Mouse (Mus musculus) neural tube, embryonic 11.5 days (tissue): ENCODE results near the gene Ascc1. TPM values are rescaled to one million over a fixed set of nuclear protein-coding genes. Genes with fewer than 3 reads are reported as not detected.
"Not testable (repeated sequence)": the region's sequence is repeated elsewhere in the genome, so short reads cannot be mapped to it uniquely, and the experiment has no call there.

Experiments used
- ATAC-seq: fragments of 200-750 bp; cut with Nextera tagmentation; 2 replicates; pipeline ENCODE4 v1.8.0; 2017; ENCODE audit warnings: moderate number of reproducible peaks, mild to moderate bottlenecking, moderate TSS enrichment, moderate library complexity; ENCODE audit not compliant: insufficient read depth, low FRiP score, low TSS enrichment
- DNase-seq: peaks from one replicate; pipeline ENCODE4 v3.0.0-alpha.2; 2015; ENCODE audit warnings: low spot score
- H3K27ac ChIP-seq: fragments of 300-500 bp; sonication (generic); 2 replicates; pipeline ENCODE4 v1.5.1; 2014; ENCODE audit warnings: low read depth, mild to moderate bottlenecking, low read length
- H3K27me3 ChIP-seq: fragments of 300-500 bp; sonication (generic); 2 replicates; pipeline ENCODE4 v1.6.1; 2014; ENCODE audit warnings: mild to moderate bottlenecking, low read length, mixed read lengths; ENCODE audit not compliant: control insufficient read depth, insufficient read depth
- H3K36me3 ChIP-seq: fragments of 300-500 bp; sonication (generic); 2 replicates; pipeline ENCODE4 v1.6.1; 2014; ENCODE audit warnings: mild to moderate bottlenecking, low read length, moderate library complexity, mixed read lengths; ENCODE audit not compliant: control insufficient read depth, insufficient read depth
- H3K4me1 ChIP-seq: fragments of 300-500 bp; sonication (generic); 2 replicates; pipeline ENCODE4 v1.6.1; 2014; ENCODE audit warnings: low read length, mixed read lengths; ENCODE audit not compliant: control insufficient read depth, insufficient read depth
- H3K4me2 ChIP-seq: fragments of 300-500 bp; sonication (generic); 2 replicates; pipeline ENCODE4 v1.6.1; 2014; ENCODE audit warnings: low read depth, mild to moderate bottlenecking, moderate library complexity
- H3K4me3 ChIP-seq: fragments of 300-500 bp; sonication (generic); 2 replicates; pipeline ENCODE4 v1.5.1; 2014; ENCODE audit warnings: low read depth, low read length
- H3K9ac ChIP-seq: fragments of 300-500 bp; sonication (generic); 2 replicates; pipeline ENCODE4 v1.6.1; 2014; ENCODE audit warnings: mild to moderate bottlenecking, low read length
- H3K9me3 ChIP-seq: fragments of 300-500 bp; sonication (generic); 2 replicates; pipeline ENCODE4 v1.6.1; 2016; ENCODE audit warnings: low read length; ENCODE audit not compliant: control insufficient read depth
- WGBS: fragments of 180-500 bp; shearing (Covaris S2); extraction: QIAGEN DNeasy Blood & Tissue Kit; methylation state at CpG from one replicate; pipeline ENCODE4 v1.1.7; 2014; 5-methylcytosine and 5-hydroxymethylcytosine counted together
- polyA plus RNA-seq: library from polyadenylated mRNA; unstranded; fragments of >200 nt; fragmentation: Nextera tagmentation; extraction: Ambion mirVana; gene quantifications from 2 replicates; pipeline ENCODE4 v1.2.1, GENCODE M21; 2014

Gene Ascc1
- polyA plus RNA-seq, 1 experiment from 2014 or later = 34.9 TPM

DNA sequence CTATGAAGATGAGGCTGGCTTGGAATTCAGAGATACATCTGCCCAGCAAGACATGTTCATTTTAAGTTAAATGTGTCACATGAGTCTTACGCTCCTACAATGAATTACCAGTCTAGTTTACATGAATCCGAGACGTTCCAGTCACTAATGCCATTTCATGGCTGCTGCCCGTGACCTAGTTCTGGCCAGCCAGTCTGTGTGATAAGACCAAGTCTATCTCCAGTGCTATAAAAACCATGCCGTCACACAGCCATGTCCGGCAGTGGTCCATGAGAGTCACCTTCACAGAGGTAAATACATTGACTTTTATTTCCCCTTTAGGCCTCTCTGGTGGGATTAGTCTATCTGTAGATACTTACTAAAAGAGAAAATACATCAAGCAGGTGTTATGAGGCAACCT lies 6.7 kb upstream of the Ascc1 start:
- H3K9ac ChIP-seq = no peak overlapping the region
- 97% methylated on average over 6 of the region's 6 CpGs for WGBS
- ATAC-seq = no peak
- no peaks in the 10 kb centered on the region for H3K9me3 ChIP-seq
- H3K36me3 ChIP-seq = no peaks in the 10 kb centered on the region
- no peak overlapping the region for H3K4me3 ChIP-seq
- H3K27me3 ChIP-seq = no peaks in the 10 kb centered on the region
- no peaks in the 10 kb centered on the region for H3K4me1 ChIP-seq
- no peak overlapping the region for H3K27ac ChIP-seq
- DNase-seq = no peak
- H3K4me2 ChIP-seq = no peak overlapping the region

DNA sequence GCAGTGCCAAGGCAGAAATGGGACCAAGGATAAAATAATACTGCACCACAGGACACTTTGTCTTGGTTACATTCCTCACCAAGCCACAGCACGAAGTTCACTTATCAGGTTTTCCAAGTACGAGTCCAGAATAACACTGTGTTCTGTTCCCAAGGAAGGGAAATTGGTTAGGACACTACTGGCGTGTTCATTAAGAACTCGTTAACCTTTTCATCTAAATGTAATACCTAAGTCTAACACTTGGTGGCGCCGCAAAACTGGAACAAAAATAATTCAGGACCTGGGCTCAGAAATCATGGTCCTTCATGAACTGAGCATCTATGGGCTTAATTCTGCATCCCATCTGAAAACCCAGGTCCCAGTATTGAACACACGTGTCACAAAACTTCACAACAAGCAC lies 5.0 kb upstream of the Ascc1 start:
- Histone ChIP-seq H3K9me3 (no peaks in the 10 kb centered on the region), H3K4me3 (no peak overlapping the region)

DNA sequence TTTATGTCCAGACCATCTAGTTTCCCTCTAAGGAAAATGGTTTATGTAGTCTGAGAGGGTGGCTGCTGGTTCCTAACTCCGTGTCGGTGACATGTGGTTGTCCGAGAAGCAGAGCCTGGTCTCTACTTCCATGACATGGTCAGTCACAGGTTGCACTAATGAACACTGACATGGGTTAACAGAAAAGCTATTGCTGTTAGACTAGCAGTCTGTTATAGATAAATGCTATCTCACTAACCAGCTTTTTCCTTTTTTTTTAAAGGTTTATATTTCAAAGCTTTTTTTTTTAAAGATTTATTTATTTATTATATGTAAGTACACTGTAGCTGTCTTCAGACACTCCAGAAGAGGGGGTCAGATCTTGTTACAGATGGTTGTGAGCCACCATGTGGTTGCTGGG lies 3.5 kb upstream of the Ascc1 start:
- Histone ChIP-seq H3K4me2 (no peak overlapping the region), H3K36me3 (no peaks in the 10 kb centered on the region), H3K27me3 (no peaks in the 10 kb centered on the region), H3K27ac (no peak overlapping the region), H3K9ac (no peak overlapping the region), H3K4me3 (no peak overlapping the region), H3K9me3 (no peaks in the 10 kb centered on the region), H3K4me1 (0 out of 2 replicates have a peak, but pooled peaks cover 4% of the 10 kb centered on the region)
- ATAC-seq = no peak
- DNase-seq = no peak
- 92% methylated on average over 3 of the region's 3 CpGs for WGBS

More for the DNA sequence above, 5.0 kb upstream of the Ascc1 start:
- Histone ChIP-seq H3K4me2 (no peak overlapping the region), H3K27ac (no peak overlapping the region), H3K9ac (no peak overlapping the region), H3K27me3 (no peaks in the 10 kb centered on the region), H3K4me1 (no peaks in the 10 kb centered on the region), H3K36me3 (no peaks in the 10 kb centered on the region)
- DNase-seq (no peak), ATAC-seq (no peak)
- 26% methylated on average over 7 of the region's 7 CpGs for WGBS

DNA sequence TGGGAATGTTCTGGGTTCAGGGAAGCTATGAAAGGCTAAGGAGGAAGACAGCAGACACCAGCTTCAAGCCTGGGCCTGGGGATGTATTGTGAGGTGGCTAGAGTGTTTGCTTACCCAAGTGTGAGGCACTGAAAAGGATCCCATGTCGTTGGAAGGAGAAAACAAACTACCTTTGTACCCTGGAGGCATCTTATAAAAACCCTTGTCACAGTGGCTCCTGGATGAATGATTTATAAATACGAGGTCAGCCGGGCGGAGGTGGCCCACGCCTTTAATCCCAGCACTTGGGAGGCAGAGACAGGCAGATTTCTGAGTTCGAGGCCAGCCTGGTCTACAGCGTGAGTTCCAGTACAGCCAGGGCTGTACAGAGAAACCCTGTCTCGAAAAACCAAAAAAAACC lies 942 bp upstream of the Ascc1 start:
- DNase-seq = not testable (repeated sequence)
- WGBS = 86% methylated on average over 8 of the region's 8 CpGs

DNA sequence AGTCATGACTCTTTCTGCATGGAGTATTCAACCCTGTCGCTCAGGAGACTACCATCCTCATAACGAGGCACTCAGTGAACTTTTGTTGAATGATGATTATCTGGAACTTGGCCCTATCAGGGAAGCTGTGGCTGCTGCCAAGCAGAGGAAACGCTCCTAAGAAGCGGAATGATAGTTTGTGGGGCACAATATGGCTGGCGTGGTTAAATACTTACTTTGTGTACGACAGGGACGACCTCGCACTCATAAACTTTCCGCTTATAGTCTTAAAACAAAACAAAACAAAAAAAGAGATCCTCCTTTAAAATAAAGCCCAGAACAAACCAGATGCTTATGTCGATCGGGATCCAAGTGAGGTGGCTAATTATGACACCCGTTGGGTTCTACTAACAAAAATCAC lies 402 bp upstream of the Ascc1 start:
- 0 out of 2 replicates have a peak, but pooled peaks cover 4% of the 10 kb centered on the region for H3K4me1 ChIP-seq
- peak overlapping the region; percentile 82 for H3K9ac ChIP-seq
- no peaks in the 10 kb centered on the region for H3K36me3 ChIP-seq
- ATAC-seq (no peak), DNase-seq (no peak)
- WGBS = 8% methylated on average over 12 of the region's 12 CpGs
- no peaks in the 10 kb centered on the region for H3K27me3 ChIP-seq
- H3K27ac ChIP-seq = peak overlapping the region; percentile 93; the same call in 1 of the 2 replicates
- H3K9me3 ChIP-seq = no peaks in the 10 kb centered on the region
- peak overlapping the region; percentile 57 for H3K4me3 ChIP-seq
- H3K4me2 ChIP-seq = peak overlapping the region; percentile 70

More for the DNA sequence above, 942 bp upstream of the Ascc1 start:
- not testable (repeated sequence) for H3K27me3 ChIP-seq, H3K4me1 ChIP-seq, H3K9me3 ChIP-seq, H3K9ac ChIP-seq, ATAC-seq, H3K27ac ChIP-seq, H3K36me3 ChIP-seq
- peak overlapping the region; percentile 70 for H3K4me2 ChIP-seq
- H3K4me3 ChIP-seq = peak overlapping the region; percentile 57; the same call in 1 of the 2 replicates

DNA sequence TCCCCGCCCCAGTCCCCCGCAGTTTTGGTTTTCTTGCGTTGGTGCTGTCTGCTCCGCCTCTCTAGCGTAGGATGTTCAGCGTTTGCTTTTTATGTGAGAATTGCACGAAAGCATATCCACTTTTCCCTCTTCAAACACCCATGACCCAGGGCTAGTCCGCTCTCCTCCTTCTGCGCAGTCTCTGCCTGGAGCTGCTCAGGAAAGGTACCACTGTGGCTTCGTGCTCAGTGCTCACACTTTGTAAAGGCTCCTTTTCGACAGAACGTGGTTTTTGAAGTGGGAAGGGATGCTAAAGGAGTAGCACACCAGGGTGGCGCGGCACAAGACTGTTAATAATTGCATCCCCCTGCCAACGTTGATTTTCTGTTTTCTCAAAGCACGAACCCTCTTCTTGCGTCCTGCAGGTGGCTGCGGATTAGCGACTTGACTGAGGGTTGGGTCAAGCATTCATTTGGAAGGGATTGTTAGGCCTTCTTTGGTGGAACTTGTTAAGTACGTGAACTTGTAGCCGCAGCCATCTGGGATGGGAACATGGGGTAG lies 678 bp downstream of the Ascc1 start:
- Histone ChIP-seq H3K27me3 (no peaks in the 10 kb centered on the region), H3K36me3 (no peaks in the 10 kb centered on the region; the same call in 1 of the 2 replicates), H3K4me1 (0 out of 2 replicates have a peak, but pooled peaks cover 4% of the 10 kb centered on the region), H3K4me2 (peak overlapping the region; percentile 70), H3K27ac (peak overlapping the region; percentile 93), H3K9me3 (no peaks in the 10 kb centered on the region), H3K4me3 (peak overlapping the region; percentile 57), H3K9ac (peak overlapping the region; percentile 56)
- WGBS = 1% methylated on average over 21 of the region's 21 CpGs
- DNase-seq = no peak
- peak; percentile 30 for ATAC-seq

DNA sequence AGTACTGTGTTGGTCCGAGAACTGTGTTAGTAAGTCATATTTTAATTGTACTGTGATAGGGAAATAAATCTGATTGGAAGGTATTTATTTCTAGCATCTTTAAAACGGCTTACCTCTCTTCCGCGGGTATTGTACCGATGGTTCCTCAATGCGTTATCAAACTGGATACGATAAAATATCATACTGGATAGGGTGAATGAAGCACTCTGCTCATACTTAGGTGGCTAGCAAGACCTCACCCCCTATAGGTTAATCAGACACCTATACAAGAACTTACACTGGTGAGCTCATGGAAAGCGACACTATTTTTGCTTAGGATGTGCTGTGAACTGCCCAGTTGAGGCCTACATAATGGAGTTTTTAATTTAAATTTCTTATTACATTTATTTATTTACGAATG lies 1.2 kb downstream of the Ascc1 start:
- DNase-seq = no peak
- Histone ChIP-seq H3K4me1 (0 out of 2 replicates have a peak, but pooled peaks cover 4% of the 10 kb centered on the region), H3K36me3 (no peaks in the 10 kb centered on the region; the same call in 1 of the 2 replicates), H3K4me3 (peak overlapping the region; percentile 57), H3K9ac (peak overlapping the region; percentile 56), H3K9me3 (no peaks in the 10 kb centered on the region), H3K27ac (peak overlapping the region; percentile 93), H3K4me2 (peak overlapping the region; percentile 70), H3K27me3 (no peaks in the 10 kb centered on the region)
- WGBS = 78% methylated on average over 9 of the region's 9 CpGs
- ATAC-seq = no peak

DNA sequence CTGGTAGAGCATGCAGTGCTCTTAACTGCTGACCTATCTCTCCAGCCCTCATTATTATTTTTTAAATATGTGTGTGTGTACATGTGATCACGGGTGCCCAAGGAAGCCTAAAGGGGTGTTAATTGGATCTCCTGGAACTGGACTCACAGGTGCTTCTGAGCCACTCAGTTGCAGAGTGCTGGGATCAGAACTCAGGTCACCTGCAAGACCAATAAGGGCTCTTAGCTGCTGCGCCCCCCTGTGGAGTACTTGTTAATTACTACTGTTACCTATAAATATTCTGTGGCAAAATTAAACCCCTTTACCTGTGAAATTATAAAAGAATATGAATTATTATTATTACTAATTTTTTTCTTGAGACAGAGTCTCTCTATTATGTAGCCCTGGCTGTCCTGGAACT lies 2.7 kb downstream of the Ascc1 start:
- H3K4me1 ChIP-seq = 0 out of 2 replicates have a peak, but pooled peaks cover 4% of the 10 kb centered on the region
- no peaks in the 10 kb centered on the region for H3K27me3 ChIP-seq
- ATAC-seq (no peak), DNase-seq (no peak)
- no peak overlapping the region for H3K27ac ChIP-seq
- no peak overlapping the region for H3K4me2 ChIP-seq
- no peak overlapping the region for H3K4me3 ChIP-seq
- 55% methylated on average over 2 of the region's 2 CpGs for WGBS
- no peak overlapping the region for H3K9ac ChIP-seq
- H3K9me3 ChIP-seq = no peaks in the 10 kb centered on the region
- no peaks in the 10 kb centered on the region; the same call in 1 of the 2 replicates for H3K36me3 ChIP-seq

DNA sequence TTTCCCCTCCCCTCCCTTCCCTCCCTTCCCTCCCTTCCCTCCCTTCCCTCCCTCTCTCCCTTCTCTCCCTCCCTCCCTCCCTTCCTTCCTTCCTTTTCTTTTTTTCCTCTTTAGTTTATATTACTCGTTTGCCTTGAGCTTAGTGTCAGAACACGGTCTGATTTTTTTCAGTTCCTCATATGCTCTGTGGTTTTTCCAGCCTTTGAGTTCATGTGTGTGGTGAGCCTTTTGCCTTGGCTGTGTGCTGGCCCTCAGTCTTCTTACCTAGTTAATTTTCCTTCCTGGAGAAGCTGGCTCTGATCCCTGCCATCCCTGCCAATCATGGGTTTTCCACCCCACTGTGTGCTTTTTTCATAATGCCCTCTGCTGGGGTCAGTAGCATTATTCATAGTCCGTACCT lies 6.5 kb downstream of the Ascc1 start:
- WGBS = 89% methylated on average over 3 of the region's 3 CpGs
- Histone ChIP-seq H3K27me3 (no peaks in the 10 kb centered on the region), H3K4me1 (no peaks in the 10 kb centered on the region), H3K36me3 (no peaks in the 10 kb centered on the region; the same call in 1 of the 2 replicates), H3K9ac (no peak overlapping the region), H3K4me3 (no peak overlapping the region), H3K9me3 (no peaks in the 10 kb centered on the region), H3K4me2 (no peak overlapping the region), H3K27ac (no peak overlapping the region)
- DNase-seq (no peak), ATAC-seq (no peak)
